Comparison of ENCODE assay signal across 8 mouse cellular contexts in the genomic region with DNA sequence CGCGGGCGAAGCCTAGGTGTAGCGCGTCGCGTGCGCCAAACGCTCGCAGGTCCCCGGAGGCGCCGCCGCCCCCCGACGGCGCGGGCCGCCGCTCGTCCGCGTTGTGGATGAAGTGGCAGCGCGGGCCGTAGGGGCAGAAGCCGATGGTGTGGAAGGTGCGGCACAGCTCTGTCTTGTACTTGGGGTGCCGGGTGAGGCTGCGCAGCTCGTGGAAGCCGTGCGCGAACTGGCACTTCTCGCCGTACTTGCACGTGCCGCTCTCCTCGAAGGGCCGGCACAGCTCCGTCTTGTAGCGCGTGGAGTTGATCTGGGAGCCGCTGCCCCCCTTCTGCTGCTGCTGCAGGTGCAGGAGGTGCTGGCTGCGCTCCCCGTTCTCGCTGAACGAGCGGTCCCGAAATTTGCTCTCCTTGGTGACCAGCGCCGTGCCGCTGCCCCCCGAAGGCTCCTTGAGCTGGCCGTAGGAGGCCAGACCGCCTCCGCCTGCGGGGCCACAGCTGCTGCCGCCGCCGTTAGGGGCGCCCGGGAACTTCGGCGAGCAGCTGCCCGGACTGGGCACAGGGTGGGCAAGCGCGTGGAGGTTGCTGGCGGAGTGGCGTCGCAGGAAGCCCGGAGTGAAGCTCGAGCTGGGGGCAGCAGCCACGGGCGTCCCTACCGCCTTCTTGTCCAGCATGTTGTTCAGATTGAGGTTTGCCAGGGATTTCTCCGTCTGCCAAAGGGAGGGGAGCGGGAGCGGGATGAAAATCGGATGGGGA. TPM values are rescaled to one million over a fixed set of nuclear protein-coding genes. Genes with fewer than 3 reads are reported as not detected.
DNase-seq lines count a peak whose midpoint lies in the region; ATAC-seq and TF ChIP-seq lines count a peak whose summit lies in the region.

No protein-coding gene starts in this region.

- ATAC-seq in G1E (ENCODE audit: extremely low read depth, insufficient number of reproducible peaks, low FRiP score, poor library complexity, severe bottlenecking) = no peak
- ATAC-seq in embryonic facial prominence, embryonic 14.5 days (ENCODE audit: low read depth) = no peak
- ATAC-seq in heart, postnatal 0 days (ENCODE audit: insufficient read depth, low read depth) = no peak
- no peak for ATAC-seq in midbrain, embryonic 12.5 days (ENCODE audit: low FRiP score, low read depth)
- ATAC-seq in stomach, embryonic 15.5 days (ENCODE audit: insufficient read depth, low FRiP score, low read depth) = no peak

- peaks cover 62% of the 10 kb centered on the region for H3K36me3 ChIP-seq in G1E (replicated peaks)
- H3K36me3 ChIP-seq in embryonic facial prominence, embryonic 14.5 days (ENCODE audit: control insufficient read depth, insufficient read depth, low read length) = peaks cover 21% of the 10 kb centered on the region
- peaks cover 16% of the 10 kb centered on the region for H3K36me3 ChIP-seq in heart, postnatal 0 days (replicated peaks; ENCODE audit: control insufficient read depth, insufficient read depth, low read length)
- H3K36me3 ChIP-seq in midbrain, embryonic 12.5 days = 0 out of 2 replicates have a peak, but pooled peaks cover 3% of the 10 kb centered on the region
- peaks cover 9% of the 10 kb centered on the region; the same call in 1 of the 2 replicates for H3K36me3 ChIP-seq in stomach, embryonic 15.5 days

- WGBS in embryonic facial prominence, embryonic 14.5 days = under 1% methylated on average over 30 of the region's 80 CpGs
- 3% methylated on average over 78 of the region's 80 CpGs for WGBS in heart, postnatal 0 days
- WGBS in midbrain, embryonic 12.5 days = under 1% methylated on average over 80 of the region's 80 CpGs
- WGBS in stomach, embryonic 15.5 days = under 1% methylated on average over 79 of the region's 80 CpGs

- H3K27ac ChIP-seq in embryonic facial prominence, embryonic 14.5 days (replicated peaks; ENCODE audit: low read depth, low read length) = peak overlapping the region; percentile 97
- H3K27ac ChIP-seq in heart, postnatal 0 days (ENCODE audit: low read depth) = peak overlapping the region; percentile 91
- peak overlapping the region; percentile 80 for H3K27ac ChIP-seq in midbrain, embryonic 12.5 days (replicated peaks)
- H3K27ac ChIP-seq in stomach, embryonic 15.5 days = peak overlapping the region; percentile 96

- TF ChIP-seq EP300 in heart, postnatal 0 days (IDR thresholded peaks at IDR 0.05; ENCODE audit: low read depth) = no peak

- H3K4me3 ChIP-seq in G1E (ENCODE audit: low read depth, low read length) = peak overlapping the region; percentile 100
- H3K4me3 ChIP-seq in embryonic facial prominence, embryonic 14.5 days (ENCODE audit: low read depth, low read length) = peak overlapping the region; percentile 92
- H3K4me3 ChIP-seq in heart, postnatal 0 days (ENCODE audit: low read depth, low read length) = peak overlapping the region; percentile 79
- peak overlapping the region; percentile 76 for H3K4me3 ChIP-seq in midbrain, embryonic 12.5 days
- peak overlapping the region; percentile 83 for H3K4me3 ChIP-seq in stomach, embryonic 15.5 days (replicated peaks)

- no peaks in the 10 kb centered on the region for H3K27me3 ChIP-seq in G1E (ENCODE audit: insufficient read depth, low read length)
- H3K27me3 ChIP-seq in embryonic facial prominence, embryonic 14.5 days (replicated peaks; ENCODE audit: control insufficient read depth, insufficient read depth, low read length) = no peaks in the 10 kb centered on the region
- H3K27me3 ChIP-seq in heart, postnatal 0 days (ENCODE audit: control insufficient read depth, insufficient read depth, low read length) = no peaks in the 10 kb centered on the region
- H3K27me3 ChIP-seq in midbrain, embryonic 12.5 days = peaks cover 12% of the 10 kb centered on the region; the same call in 1 of the 2 replicates
- no peaks in the 10 kb centered on the region for H3K27me3 ChIP-seq in stomach, embryonic 15.5 days (replicated peaks)

- DNase-seq in 3T3-L1 (ENCODE audit: low read depth, low spot score) (peak; percentile 72), G1E (ENCODE audit: low spot score) (peak; percentile 22)
- DNase-seq in embryonic facial prominence, embryonic 14.5 days (ENCODE audit: low spot score) = peak; percentile 65
- DNase-seq in heart, postnatal 0 days (ENCODE audit: low spot score) = peak; percentile 36
- DNase-seq in layer of hippocampus, postnatal 10 days (ENCODE audit: low spot score in 2 of 2) = peak; percentile 57 to 61
- no peak for DNase-seq in left cerebral cortex, adult 8-10 months (ENCODE audit: low spot score in 2 of 2)

- peaks cover 49% of the 10 kb centered on the region for H3K4me1 ChIP-seq in G1E (ENCODE audit: insufficient read depth, low read depth, low read length)
- peaks cover 28% of the 10 kb centered on the region for H3K4me1 ChIP-seq in embryonic facial prominence, embryonic 14.5 days (ENCODE audit: control insufficient read depth, insufficient read depth, low read length)
- peaks cover 12% of the 10 kb centered on the region for H3K4me1 ChIP-seq in heart, postnatal 0 days (ENCODE audit: control insufficient read depth, insufficient read depth)
- peaks cover 43% of the 10 kb centered on the region for H3K4me1 ChIP-seq in midbrain, embryonic 12.5 days
- H3K4me1 ChIP-seq in stomach, embryonic 15.5 days = peaks cover 40% of the 10 kb centered on the region

- H3K4me2 ChIP-seq in embryonic facial prominence, embryonic 14.5 days (ENCODE audit: low read depth, low read length) = peak overlapping the region; percentile 73
- H3K4me2 ChIP-seq in heart, postnatal 0 days (ENCODE audit: low read depth, low read length) = peak overlapping the region; percentile 82
- peak overlapping the region; percentile 74 for H3K4me2 ChIP-seq in midbrain, embryonic 12.5 days (replicated peaks)
- H3K4me2 ChIP-seq in stomach, embryonic 15.5 days = peak overlapping the region; percentile 55

- no peaks in the 10 kb centered on the region for H3K9me3 ChIP-seq in G1E (replicated peaks)
- H3K9me3 ChIP-seq in embryonic facial prominence, embryonic 14.5 days (ENCODE audit: control insufficient read depth, low read length) = no peaks in the 10 kb centered on the region
- no peaks in the 10 kb centered on the region for H3K9me3 ChIP-seq in heart, postnatal 0 days (replicated peaks; ENCODE audit: control insufficient read depth, low read length)
- H3K9me3 ChIP-seq in midbrain, embryonic 12.5 days = no peaks in the 10 kb centered on the region
- no peaks in the 10 kb centered on the region for H3K9me3 ChIP-seq in stomach, embryonic 15.5 days

- no peak for TF ChIP-seq CTCF in G1E (IDR thresholded peaks at IDR 0.05; ENCODE audit: low read depth, low read length)
- TF ChIP-seq CTCF in heart, postnatal 0 days (IDR thresholded peaks at IDR 0.05; ENCODE audit: low read depth) = 0 out of 2 replicates have a peak, but pooled peaks have one; percentile 9

- peak overlapping the region; percentile 98 for H3K9ac ChIP-seq in embryonic facial prominence, embryonic 14.5 days (ENCODE audit: low read depth, low read length)
- peak overlapping the region; percentile 80 for H3K9ac ChIP-seq in heart, postnatal 0 days (replicated peaks; ENCODE audit: low read depth, low read length)
- H3K9ac ChIP-seq in midbrain, embryonic 12.5 days (replicated peaks) = peak overlapping the region; percentile 94
- peak overlapping the region; percentile 84 for H3K9ac ChIP-seq in stomach, embryonic 15.5 days

RNA-seq across cellular contexts. Expression of gene Zfp36l2, which starts 1.1 kb away (rescaled TPM):
- total RNA-seq in G1E (2014; fragmentation: Nextera tagmentation) (417 and 437 TPM in 2 replicates), G1E (2017) (112 TPM in 2 replicates)
- 884 and 1,243 TPM in 2 replicates for polyA plus RNA-seq in G1E (2012)
- 25.4 and 25.5 TPM in 2 replicates for polyA plus RNA-seq in embryonic facial prominence, embryonic 14.5 days (2014; fragmentation: Nextera tagmentation; extraction: Ambion mirVana)
- 14.0 and 15.0 TPM in 2 replicates for total RNA-seq in heart, postnatal 0 days (2014; rRNA removed; ENCODE audit: low replicate concordance)
- 4.5 and 4.7 TPM in 2 replicates for polyA plus RNA-seq in heart, postnatal 0 days (2015; fragmentation: Nextera tagmentation; extraction: Ambion mirVana)
- total RNA-seq in layer of hippocampus, postnatal 10 days (2021) = 10 to 100 TPM; 24.4 to 25.4 TPM
- 11.4 and 13.6 TPM in 2 replicates for polyA plus RNA-seq in midbrain, embryonic 12.5 days (2016; fragmentation: Nextera tagmentation; extraction: Ambion mirVana)
- polyA plus RNA-seq in stomach, embryonic 15.5 days (2015; fragmentation: Nextera tagmentation; extraction: Ambion mirVana) = 24.6 and 25.7 TPM in 2 replicates
- 10 to 100 TPM; 19.9 to 27.1 (median 24.2) TPM for total RNA-seq in left cerebral cortex, adult 8-10 months (2022)

Comparison
In these comparisons a context has a peak if more than half of its experiments do, and no peak if none do; other contexts are left out.
1. DNase-seq: peak in 3T3-L1 (single experiment), G1E (single experiment), embryonic facial prominence, embryonic 14.5 days (single experiment), heart, postnatal 0 days (single experiment) and layer of hippocampus, postnatal 10 days (2 of 2); none in left cerebral cortex, adult 8-10 months (0 of 2).
2. RNA of gene Zfp36l2, which starts 1.1 kb away (polyA plus RNA-seq): 884 to 1,243 TPM in G1E; 24.6 to 25.7 TPM in stomach, embryonic 15.5 days, 25.4 to 25.5 TPM in embryonic facial prominence, embryonic 14.5 days, 11.4 to 13.6 TPM in midbrain, embryonic 12.5 days and 4.5 to 4.7 TPM in heart, postnatal 0 days; every median in the first group is over 10 times any median in the second.
3. Peak in every context shown above with its lines, with median percentiles within 50 percentile points of each other: H3K4me3 ChIP-seq, H3K27ac ChIP-seq, H3K4me2 ChIP-seq and H3K9ac ChIP-seq.